20 mouse cellular contexts compared by ENCODE assay signal in genomic region chr6:134542374-134542773, GRCm38 (mm10). TPM values are rescaled to one million over a fixed set of nuclear protein-coding genes. Genes with fewer than 3 reads are reported as not detected.
A peak's percentile ranks its signal among the peaks of the same experiment; 100 is the strongest.
DNase-seq lines count a peak whose midpoint lies in the region; ATAC-seq and TF ChIP-seq lines count a peak whose summit lies in the region.
"Had no signal": no experiment of that assay in that cellular context is flagged by ENCODE, and none has a peak within 500 bp of the region (broad histone marks: within the 10 kb centered on the region; RNA-seq: fewer than 3 reads in every experiment).

No protein-coding gene starts in this region.

- no peaks in the 10 kb centered on the region for H3K27me3 ChIP-seq in limb, embryonic 11.5 days (ENCODE audit: control insufficient read depth, insufficient read depth, low read length)
- no peaks in the 10 kb centered on the region for H3K27me3 ChIP-seq in limb, embryonic 10.5 days (ENCODE audit: low read depth, poor library complexity, severe bottlenecking)
- no peaks in the 10 kb centered on the region for H3K27me3 ChIP-seq in myocyte (ENCODE audit: control insufficient read depth, insufficient read depth, insufficient read length)
- no peaks in the 10 kb centered on the region for H3K27me3 ChIP-seq in hindbrain, embryonic 11.5 days (ENCODE audit: control insufficient read depth, insufficient read depth, low read length)
- no peaks in the 10 kb centered on the region for H3K27me3 ChIP-seq in forebrain, embryonic 12.5 days
- H3K27me3 ChIP-seq: CH12.LX, Patski had no signal

- H3K27ac ChIP-seq in gastrocnemius, adult 2 months = peak overlapping the region; percentile 62
- no peak overlapping the region for H3K27ac ChIP-seq in limb, embryonic 11.5 days (replicated peaks; ENCODE audit: low read depth, low read length)
- no peak overlapping the region for H3K27ac ChIP-seq in limb, embryonic 10.5 days
- H3K27ac ChIP-seq in hindbrain, embryonic 11.5 days (ENCODE audit: low read depth, low read length) = no peak overlapping the region
- no peak overlapping the region for H3K27ac ChIP-seq in forebrain, embryonic 12.5 days

- peaks cover 95% of the 10 kb centered on the region for H3K79me2 ChIP-seq in myocyte (ENCODE audit: control insufficient read depth, insufficient read depth)

- no peak for DNase-seq in gastrocnemius, adult 2 months
- DNase-seq in gastrocnemius, postnatal 10 days = no peak
- DNase-seq in limb, embryonic 11.5 days (ENCODE audit: low spot score) = no peak
- no peak for DNase-seq in limb, embryonic 10.5 days (ENCODE audit: low spot score)
- DNase-seq in skeletal muscle tissue, adult 2 months (ENCODE audit: low read depth, low spot score) = peak; percentile 21
- no peak for DNase-seq in hindbrain, embryonic 11.5 days (ENCODE audit: low spot score)
- DNase-seq: adrenal gland, adult 2 months; adrenal gland, adult 8-10 months; adrenal gland, postnatal 10 days; adrenal gland, postnatal 14 days; adrenal gland, postnatal 25 days; adrenal gland, postnatal 36 days; B cell, adult 2 months; cerebellum, adult 11 months; cerebellum, adult 11-12 months had no signal

- peaks cover 6% of the 10 kb centered on the region for H3K4me1 ChIP-seq in limb, embryonic 11.5 days (ENCODE audit: control insufficient read depth, insufficient read depth, low read length)
- H3K4me1 ChIP-seq in limb, embryonic 10.5 days = peaks cover 18% of the 10 kb centered on the region
- H3K4me1 ChIP-seq in hindbrain, embryonic 11.5 days (replicated peaks; ENCODE audit: control insufficient read depth, insufficient read depth, low read length) = no peaks in the 10 kb centered on the region
- peaks cover 13% of the 10 kb centered on the region for H3K4me1 ChIP-seq in forebrain, embryonic 12.5 days

- TF ChIP-seq POLR2A in myocyte (IDR thresholded peaks at IDR 0.05; ENCODE audit: insufficient read length, low read depth) = no peak

- no peaks in the 10 kb centered on the region for H3K9me3 ChIP-seq in limb, embryonic 11.5 days (ENCODE audit: control insufficient read depth, low read length)
- H3K9me3 ChIP-seq in limb, embryonic 10.5 days (replicated peaks) = no peaks in the 10 kb centered on the region
- no peaks in the 10 kb centered on the region for H3K9me3 ChIP-seq in hindbrain, embryonic 11.5 days (ENCODE audit: control insufficient read depth, low read length)
- no peaks in the 10 kb centered on the region for H3K9me3 ChIP-seq in forebrain, embryonic 12.5 days

- no peak overlapping the region for H3K9ac ChIP-seq in limb, embryonic 11.5 days (ENCODE audit: low read length)
- no peak overlapping the region for H3K9ac ChIP-seq in hindbrain, embryonic 11.5 days (ENCODE audit: low read depth, low read length)
- no peak overlapping the region for H3K9ac ChIP-seq in forebrain, embryonic 12.5 days

- ATAC-seq in limb, embryonic 11.5 days (ENCODE audit: insufficient number of reproducible peaks, low FRiP score, low TSS enrichment, low read depth) = 0 out of 2 replicates have a peak, but pooled peaks have one; percentile 31
- no peak for ATAC-seq in hindbrain, embryonic 11.5 days (ENCODE audit: low FRiP score)
- ATAC-seq in forebrain, embryonic 12.5 days (ENCODE audit: low FRiP score) = no peak
- ATAC-seq: activated CD4-positive, CD25-positive, alpha-beta regulatory T cell, adult 4 months; Patski had no signal

- no peak overlapping the region for H3ac ChIP-seq in myocyte (ENCODE audit: control insufficient read depth, insufficient read length)

- TF ChIP-seq CTCF in gastrocnemius, adult 2 months (IDR thresholded peaks at IDR 0.05) = no peak

- H3K36me3 ChIP-seq in limb, embryonic 11.5 days (ENCODE audit: control insufficient read depth, insufficient read depth, low read length) = no peaks in the 10 kb centered on the region; the same call in 1 of the 2 replicates
- H3K36me3 ChIP-seq in limb, embryonic 10.5 days = peaks cover 23% of the 10 kb centered on the region
- H3K36me3 ChIP-seq in myocyte (ENCODE audit: control insufficient read depth, insufficient read depth) = peaks cover 7% of the 10 kb centered on the region
- no peaks in the 10 kb centered on the region for H3K36me3 ChIP-seq in hindbrain, embryonic 11.5 days (ENCODE audit: control insufficient read depth, insufficient read depth, low read length)
- peaks cover 12% of the 10 kb centered on the region; the same call in 1 of the 2 replicates for H3K36me3 ChIP-seq in forebrain, embryonic 12.5 days (replicated peaks)

- intact Hi-C loops in gastrocnemius, adult 2 months (cut with DNase I) = no loop called here

- WGBS in limb, embryonic 11.5 days = 86% methylated on average over 2 of the region's 2 CpGs
- 92% methylated on average over 2 of the region's 2 CpGs for WGBS in limb, embryonic 10.5 days
- 89% methylated on average over 2 of the region's 2 CpGs for WGBS in hindbrain, embryonic 11.5 days
- 89% methylated on average over 2 of the region's 2 CpGs for WGBS in forebrain, embryonic 12.5 days

- no peak overlapping the region for H3K4me3 ChIP-seq in gastrocnemius, adult 2 months
- H3K4me3 ChIP-seq in limb, embryonic 11.5 days (ENCODE audit: low read depth, low read length) = no peak overlapping the region
- no peak overlapping the region for H3K4me3 ChIP-seq in limb, embryonic 10.5 days
- no peak overlapping the region for H3K4me3 ChIP-seq in myocyte
- H3K4me3 ChIP-seq in hindbrain, embryonic 11.5 days (ENCODE audit: low read depth, low read length) = no peak overlapping the region
- no peak overlapping the region for H3K4me3 ChIP-seq in forebrain, embryonic 12.5 days (replicated peaks)

- no peak overlapping the region for H3K4me2 ChIP-seq in limb, embryonic 11.5 days (ENCODE audit: low read depth, severe bottlenecking)
- no peak overlapping the region for H3K4me2 ChIP-seq in myocyte (ENCODE audit: low read depth)
- no peak overlapping the region for H3K4me2 ChIP-seq in hindbrain, embryonic 11.5 days (replicated peaks; ENCODE audit: low read depth, low read length)
- no peak overlapping the region for H3K4me2 ChIP-seq in forebrain, embryonic 12.5 days

TF ChIP-seq in myocyte, 11 proteins besides CTCF, POLR2A, EP300 and RAD21:
- TF ChIP-seq SRF (IDR thresholded peaks at IDR 0.05; ENCODE audit: control insufficient read depth, insufficient read length, low read depth) = no peak
- no peak for TF ChIP-seq POLR2AphosphoS2 (IDR thresholded peaks at IDR 0.05; ENCODE audit: insufficient read length, low read depth)
- no peak for TF ChIP-seq TCF3 (IDR thresholded peaks at IDR 0.05; ENCODE audit: insufficient read length, low read depth)
- no peak for TF ChIP-seq REST (IDR thresholded peaks at IDR 0.05; ENCODE audit: insufficient read depth, insufficient read length)
- no peak for TF ChIP-seq USF1 (IDR thresholded peaks at IDR 0.05; ENCODE audit: low read depth)
- TF ChIP-seq E2F4 (IDR thresholded peaks at IDR 0.05; ENCODE audit: insufficient read depth) = no peak
- TF ChIP-seq TCF12 (IDR thresholded peaks at IDR 0.05; ENCODE audit: insufficient read depth, poor library complexity, severe bottlenecking) = no peak
- TF ChIP-seq MYOG (IDR thresholded peaks at IDR 0.05; ENCODE audit: control insufficient read depth in 1 of 3, insufficient read depth in 1 of 3, insufficient read length in 2 of 3, low read depth in 2 of 3) = peak in 2 of 3 experiments; percentile 49
- TF ChIP-seq CEBPB (IDR thresholded peaks at IDR 0.05; ENCODE audit: insufficient read depth, poor library complexity, severe bottlenecking) = no peak
- peak in 2 of 3 experiments; percentile 57 to 60 for TF ChIP-seq MYOD1 (IDR thresholded peaks at IDR 0.05; ENCODE audit: control insufficient read depth in 1 of 3, insufficient read length in 2 of 3, low read depth in 2 of 3)
- TF ChIP-seq MAX (IDR thresholded peaks at IDR 0.05; ENCODE audit: low read depth) = no peak

RNA-seq across cellular contexts. Expression of gene Lrp6, which starts 24.4 kb away (rescaled TPM):
- 10 to 100 TPM; 45.0 to 46.7 TPM for total RNA-seq in gastrocnemius, adult 2 months (2021)
- 10 to 100 TPM; 47.9 to 54.3 TPM for total RNA-seq in gastrocnemius, postnatal 10 days (2021)
- polyA plus RNA-seq in limb, embryonic 11.5 days (2014; fragmentation: Nextera tagmentation; extraction: Ambion mirVana) = 32.8 and 38.4 TPM in 2 replicates
- 25.3 and 33.4 TPM in 2 replicates for polyA plus RNA-seq in limb, embryonic 10.5 days (2016; fragmentation: Nextera tagmentation; extraction: Ambion mirVana)
- 8.4 TPM for polyA plus RNA-seq in myocyte (2012; fragmentation: generic; extraction: Trizol)
- 28.9 and 37.1 TPM in 2 replicates for polyA plus RNA-seq in hindbrain, embryonic 11.5 days (2014; fragmentation: Nextera tagmentation; extraction: Ambion mirVana)
- polyA plus RNA-seq in forebrain, embryonic 12.5 days (2016; fragmentation: Nextera tagmentation; extraction: Ambion mirVana) = 32.0 and 33.3 TPM in 2 replicates
